Mouse (Mus musculus) neutrophil, adult 5-6 weeks (primary cell): ENCODE measurements around the gene Nln. TPM values are rescaled to one million over a fixed set of nuclear protein-coding genes. Genes with fewer than 3 reads are reported as not detected.

Experiments
- ATAC-seq: fragments of 151-379, 151-347 bp; 2 replicates; pipeline ENCODE4 v1.8.0; 2017; ENCODE audit warnings: mild to moderate bottlenecking, moderate TSS enrichment; ENCODE audit not compliant: insufficient number of reproducible peaks, poor library complexity, low FRiP score, severe bottlenecking; ENCODE audit errors: extremely low read depth
- total RNA-seq: library from RNA; stranded (forward); fragments of 200-1000 nt; gene quantifications from 2 replicates; pipeline ENCODE4 v1.2.3, GENCODE M21; 2017

The Nln gene
- total RNA-seq, 1 experiment from 2014 or later: 18.5 TPM

DNA sequence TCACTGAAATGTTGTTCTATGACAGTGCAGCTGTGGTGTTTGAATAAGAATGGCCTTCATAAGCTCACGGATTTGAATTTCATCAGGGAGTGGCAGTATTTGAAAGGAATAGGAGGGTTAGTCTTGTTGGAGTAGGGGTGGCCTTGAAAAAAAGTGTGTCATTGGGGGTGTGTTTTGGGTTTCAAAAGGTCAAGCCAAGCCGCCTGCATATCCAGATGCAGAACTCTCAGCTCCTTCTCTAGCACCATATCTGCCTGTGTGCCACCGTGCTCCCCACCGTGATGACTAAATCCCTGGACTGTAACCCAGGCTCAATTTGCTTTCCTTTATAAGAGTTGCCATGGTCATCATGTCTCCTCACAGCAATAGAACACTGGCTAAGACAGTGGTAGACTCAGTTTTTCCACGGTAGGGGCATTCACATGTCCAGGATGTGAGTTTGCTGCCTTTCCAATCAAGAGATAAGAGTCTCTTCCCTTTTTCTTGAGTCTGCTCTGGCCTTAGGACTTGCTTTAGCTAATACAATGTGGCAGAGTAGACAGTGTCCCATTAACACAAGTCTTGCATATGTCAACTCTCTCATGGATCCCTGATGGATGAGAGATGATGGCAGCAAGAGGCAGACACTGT is 7.7 kb downstream of the Nln start:
- ATAC-seq: no peak

DNA sequence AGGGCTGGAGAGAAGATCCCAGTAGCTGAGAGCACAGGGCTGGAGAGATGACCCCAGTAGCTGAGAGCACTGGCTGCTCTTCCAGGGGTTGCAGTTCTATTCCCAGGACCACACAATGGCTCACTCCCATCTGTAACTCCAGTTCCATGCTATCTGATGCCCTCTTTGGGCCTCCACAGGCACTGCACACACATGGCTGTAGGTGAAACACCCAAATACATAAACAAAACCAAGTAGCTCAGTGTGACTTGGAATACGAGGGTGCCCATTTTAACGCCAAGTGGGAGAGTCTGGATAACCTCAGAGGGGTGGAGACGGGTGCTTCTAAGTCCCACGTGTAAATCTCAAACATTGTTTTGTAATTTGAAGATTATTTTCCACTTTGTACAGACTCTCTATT is 9.0 kb downstream of the Nln start:
- no peak for ATAC-seq

DNA sequence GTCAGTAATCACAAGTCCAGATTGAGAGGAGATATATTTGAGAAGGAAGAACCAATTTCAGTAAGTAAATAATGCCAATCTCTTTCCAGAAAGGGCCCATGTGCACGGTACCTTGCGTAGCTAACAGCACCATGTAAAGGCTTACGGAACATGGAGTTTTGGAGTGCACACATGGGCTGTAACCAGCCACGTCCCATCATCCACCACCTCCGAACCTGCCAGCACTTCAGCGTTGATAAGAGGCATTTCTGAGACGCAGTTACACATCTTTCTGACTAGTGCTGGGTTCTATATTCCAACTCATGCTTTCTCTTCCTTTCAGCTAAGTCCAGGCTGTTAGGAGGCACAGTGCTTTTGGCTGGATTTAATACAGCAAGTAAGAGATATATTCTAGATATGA is 12.2 kb downstream of the Nln start:
- no peak for ATAC-seq

DNA sequence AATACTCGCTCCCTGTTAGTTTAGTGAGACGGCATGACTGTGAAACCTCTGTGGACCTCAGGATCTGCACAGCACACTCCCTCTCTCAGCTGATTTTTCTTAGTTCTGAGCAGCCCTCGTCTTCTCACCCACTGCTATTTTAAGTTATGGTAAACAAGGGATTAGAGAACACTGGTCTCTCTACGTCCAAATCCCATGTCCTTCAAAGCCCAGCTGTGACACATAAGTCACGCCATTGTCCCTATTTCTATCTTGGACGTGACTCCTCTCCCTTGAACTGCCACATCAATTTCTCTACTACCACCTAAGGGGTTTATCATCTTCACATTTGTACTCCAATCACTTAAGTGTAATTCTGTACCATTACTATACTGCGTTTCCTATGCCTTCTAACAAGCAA is 13.5 kb downstream of the Nln start:
- ATAC-seq: no peak

DNA sequence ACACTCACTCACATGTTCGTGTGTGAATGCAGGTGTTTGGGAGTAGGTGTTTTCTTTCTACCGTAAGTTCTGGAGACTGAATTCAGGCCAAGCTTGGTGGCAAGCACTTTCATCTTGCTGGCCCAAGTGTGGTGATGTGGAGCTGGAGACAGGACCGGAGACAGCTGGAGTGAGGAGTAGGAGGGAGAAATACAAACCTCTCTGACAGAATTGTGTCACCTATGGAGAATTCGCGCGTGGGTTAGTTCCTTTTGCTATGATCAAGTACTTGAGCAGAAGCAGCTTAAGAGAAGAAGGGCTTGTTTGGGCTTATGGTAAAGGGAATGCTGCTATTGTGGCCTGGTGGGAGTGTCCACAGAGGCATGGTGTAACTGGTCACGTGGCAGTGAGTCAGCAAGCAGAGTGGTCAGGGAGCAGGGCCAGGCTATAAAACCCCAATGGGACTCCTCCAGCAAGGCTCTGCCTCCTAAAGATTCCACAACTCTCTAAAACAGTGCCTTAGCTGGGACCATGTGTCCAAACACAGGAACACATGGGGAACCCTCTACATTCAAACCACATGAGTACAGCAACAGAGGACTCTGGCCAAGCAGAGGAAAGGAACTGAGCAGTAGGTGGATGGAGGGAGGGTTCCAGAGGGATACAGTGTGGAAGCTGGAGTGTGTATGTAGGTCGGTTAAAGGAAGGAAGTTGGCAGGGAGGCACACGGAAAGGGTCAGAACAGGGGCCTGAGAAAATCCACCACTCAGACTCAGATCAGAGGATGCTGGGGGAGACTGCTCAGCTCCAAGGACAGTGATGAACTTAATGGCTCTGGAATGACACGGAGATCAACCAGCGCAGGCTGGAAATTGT is 14.7 kb downstream of the Nln start:
- ATAC-seq: no peak

DNA sequence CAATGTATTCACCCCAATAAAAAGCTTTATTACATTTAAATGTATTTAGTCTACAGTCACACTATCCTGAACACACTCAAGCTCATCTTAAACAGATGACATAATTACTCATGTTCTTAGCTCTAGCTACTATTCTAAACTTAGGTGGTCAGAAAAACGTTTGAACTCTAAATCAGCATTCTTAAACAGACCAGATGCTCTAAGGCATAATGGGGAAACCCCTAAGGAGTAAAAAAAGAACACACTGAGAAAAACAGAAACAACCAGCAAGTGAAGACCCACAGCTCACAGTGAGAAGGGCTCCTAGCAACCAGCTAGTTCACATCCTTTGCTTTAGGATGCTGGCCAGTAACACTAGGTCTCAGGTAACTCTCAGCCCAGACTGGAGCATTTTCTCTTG is 17.7 kb downstream of the Nln start:
- no peak for ATAC-seq

DNA sequence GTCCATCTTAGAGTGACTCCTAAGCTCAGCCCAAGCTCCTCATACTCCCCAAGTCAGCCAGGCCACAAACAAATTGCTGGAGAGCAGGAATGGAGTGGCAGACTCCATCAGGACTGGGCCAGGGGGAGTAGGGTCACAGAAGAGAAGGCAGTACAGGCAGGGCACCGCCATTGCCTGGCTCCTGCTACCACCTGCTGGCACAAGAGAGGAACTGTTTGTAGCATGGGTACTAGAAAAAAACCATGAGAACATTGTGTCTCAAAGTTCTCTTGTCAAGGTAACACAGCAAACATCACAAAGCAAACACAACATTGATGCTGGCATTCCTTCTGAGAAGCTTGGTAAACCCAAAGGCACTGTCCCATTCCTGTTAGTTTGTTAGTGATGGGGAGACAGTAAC is 20.0 kb downstream of the Nln start:
- peak; percentile 70; the same call in 1 of the 2 replicates for ATAC-seq

DNA sequence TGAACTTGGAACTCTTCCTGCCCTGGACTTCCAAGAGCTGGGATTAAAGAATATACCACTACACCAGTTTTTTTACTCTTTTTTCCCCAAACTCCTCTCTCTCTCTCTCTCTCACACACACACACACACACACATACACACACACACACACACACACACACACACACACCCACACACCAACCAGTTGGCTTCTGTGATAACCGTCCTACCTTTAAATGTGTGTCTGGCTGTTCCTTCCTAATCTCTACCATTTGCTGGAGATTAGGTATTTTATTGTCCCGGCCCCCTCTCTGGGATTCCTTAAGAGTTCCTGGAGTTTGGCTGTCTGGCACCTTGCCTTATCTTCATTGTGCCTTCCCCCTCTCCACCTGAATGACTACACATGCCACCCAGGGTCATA is 24.8 kb downstream of the Nln start:
- no peak for ATAC-seq

DNA sequence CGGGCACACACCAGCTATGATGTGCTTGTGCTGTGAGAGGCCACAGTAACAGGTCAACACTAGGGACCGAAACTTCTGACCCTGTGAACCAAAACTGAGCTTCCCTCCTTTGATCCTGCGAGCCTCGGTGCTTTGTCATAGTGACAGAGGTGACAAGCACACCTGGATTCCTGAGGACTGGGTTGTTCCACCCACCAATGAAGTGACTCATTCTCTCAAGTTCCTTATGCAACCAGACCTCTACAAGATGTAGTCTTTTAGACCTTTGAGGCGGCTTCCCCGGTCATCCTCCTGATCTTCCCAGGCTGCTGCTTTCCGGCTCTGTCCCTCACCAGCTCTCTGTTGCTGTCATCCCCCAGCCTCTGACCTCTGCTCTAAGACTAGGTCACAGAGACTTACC is 26.9 kb downstream of the Nln start:
- no peak for ATAC-seq

DNA sequence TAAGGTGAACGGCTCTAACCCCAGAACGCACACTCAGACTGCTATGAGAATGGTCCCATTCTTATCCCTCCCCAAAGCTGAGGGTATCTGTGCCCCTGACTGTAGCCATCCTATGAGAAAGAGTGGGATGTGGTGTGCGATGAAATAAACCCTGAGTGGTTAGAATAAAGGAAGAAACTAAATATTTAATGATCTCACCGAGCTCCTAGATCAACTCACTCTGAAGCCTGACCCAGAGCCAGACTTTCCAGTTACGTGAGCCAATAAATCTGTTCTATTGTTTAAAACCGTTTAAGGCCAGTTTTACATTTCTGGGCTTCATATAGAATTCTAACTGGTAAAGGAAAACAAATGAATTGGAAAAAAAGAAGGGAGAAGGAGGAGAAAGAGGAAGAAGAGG is 32.4 kb downstream of the Nln start:
- no peak for ATAC-seq

DNA sequence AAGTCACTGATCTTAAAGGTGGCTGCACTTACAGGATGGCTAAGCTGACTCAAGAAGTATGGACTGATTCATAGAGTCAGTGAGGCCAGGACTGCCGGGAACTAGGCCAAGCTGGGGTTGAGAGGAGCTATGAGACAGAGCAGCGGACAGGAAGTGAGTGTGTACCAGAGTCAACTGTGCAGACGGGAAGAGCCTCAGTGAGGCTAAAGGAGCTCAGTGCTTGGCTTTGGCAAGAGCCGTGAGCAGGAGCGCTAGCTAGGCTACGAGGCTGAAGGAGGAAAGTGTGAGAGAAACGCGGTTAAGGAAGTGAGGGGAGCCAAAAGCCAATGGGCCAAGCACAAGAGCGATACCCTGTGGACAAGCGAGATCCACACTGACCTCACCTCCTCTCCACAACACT is 34.7 kb downstream of the Nln start:
- no peak for ATAC-seq

DNA sequence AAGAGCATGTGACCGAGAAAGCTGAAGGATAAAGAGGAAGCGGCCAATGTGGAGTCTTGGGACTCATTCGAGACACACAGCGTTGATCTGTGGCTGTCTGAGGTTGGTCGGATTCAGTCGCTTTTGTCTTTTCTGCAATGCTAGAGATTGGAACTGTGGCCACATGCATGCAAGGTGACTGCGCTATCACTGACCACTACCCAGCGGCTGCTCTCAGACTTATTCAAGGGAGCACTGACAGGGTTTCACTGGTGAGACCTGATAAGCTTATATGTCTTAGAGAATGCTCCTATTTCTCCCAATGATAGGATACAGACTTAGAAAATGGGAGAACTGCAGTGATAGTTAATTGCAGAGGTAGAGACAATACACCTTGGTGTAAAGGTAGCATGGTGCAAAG is 35.2 kb downstream of the Nln start:
- no peak for ATAC-seq

DNA sequence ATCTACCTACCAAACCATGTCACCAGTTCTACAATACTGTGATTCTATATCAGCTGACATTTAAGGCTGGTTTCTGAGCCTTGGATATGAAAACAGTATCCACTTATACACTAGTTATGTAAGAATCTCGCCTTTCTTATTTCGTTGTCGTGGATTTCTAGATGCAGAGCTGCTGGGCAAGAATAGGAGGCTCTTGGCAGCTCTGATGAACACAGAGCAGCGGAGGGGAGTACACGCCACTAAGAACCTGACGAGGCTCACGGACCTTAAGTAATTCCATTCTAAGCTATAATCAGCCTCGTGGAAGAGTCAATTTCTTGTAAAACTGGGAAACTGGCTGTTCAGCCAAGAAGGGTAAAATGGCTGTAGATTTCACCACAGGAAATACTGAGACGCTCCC is 37.1 kb downstream of the Nln start:
- no peak for ATAC-seq

DNA sequence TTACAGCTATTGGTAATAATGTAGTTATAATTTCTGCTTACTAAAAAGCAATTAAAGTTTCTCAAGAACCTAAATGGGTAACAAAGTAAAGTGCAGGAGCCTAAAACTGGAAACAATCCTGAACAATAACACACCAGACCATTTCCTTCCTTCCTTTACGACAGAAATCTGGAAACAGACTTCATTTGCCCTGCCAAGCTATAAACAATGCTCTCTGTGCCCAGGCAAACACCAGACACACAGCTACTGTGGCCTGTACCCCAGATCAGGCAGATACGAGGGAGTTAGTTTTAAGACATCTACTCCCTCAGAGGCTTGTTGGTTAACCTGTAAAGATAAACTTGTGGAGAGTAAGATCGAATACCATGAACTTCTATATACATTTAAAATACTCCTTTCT is 38.7 kb downstream of the Nln start:
- no peak for ATAC-seq

DNA sequence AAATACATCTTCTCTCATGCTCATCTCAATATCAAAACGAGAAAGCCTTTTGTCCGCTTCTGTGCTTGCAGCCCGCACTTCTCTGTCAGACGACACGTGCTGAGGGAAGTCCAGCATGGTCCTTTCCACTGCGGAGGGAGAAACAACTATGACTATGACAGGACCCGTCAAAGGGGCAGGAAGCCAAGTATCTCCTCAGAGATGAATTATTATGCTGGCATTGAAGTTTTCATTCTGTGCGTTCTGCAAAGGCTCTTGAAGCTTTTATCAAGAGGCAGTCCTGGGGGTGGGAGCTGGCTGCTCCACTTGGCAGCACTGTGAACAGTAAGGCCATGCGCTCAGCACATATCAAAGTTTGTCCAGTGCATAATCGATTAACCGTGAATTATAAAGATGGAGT is 40.2 kb downstream of the Nln start:
- no peak for ATAC-seq

DNA sequence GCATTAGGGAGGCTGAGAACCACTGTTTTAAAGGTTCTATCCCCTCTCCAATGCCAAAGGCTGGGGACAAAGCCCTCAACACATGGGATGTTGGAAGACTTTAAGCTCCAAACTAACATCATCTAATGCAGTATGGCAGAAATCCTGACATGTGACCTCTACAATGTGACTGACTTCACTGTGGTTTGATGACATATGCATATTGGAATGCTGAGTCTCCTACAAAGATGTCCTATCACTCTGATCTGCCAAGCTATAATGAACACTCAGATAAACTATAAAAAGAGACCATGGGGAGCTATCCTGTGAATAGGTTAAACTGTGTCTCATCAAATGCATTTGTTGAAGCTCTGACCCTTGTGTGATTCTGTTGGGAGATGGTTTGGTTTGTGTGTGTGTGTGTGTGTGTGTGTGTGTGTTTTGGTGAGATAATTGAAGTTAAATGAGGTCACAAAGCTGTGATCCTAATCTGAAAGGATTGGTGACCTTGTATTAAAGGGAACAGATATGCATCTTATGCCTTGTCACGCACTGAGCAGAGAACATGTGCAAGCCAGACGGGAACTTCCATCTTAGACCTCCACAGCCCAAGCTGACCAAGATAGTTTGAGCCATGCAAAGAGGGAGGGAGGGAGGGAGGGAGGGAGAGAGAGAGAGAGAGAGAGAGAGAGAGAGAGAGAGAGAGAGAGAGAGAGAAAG is 43.6 kb downstream of the Nln start:
- no peak for ATAC-seq

DNA sequence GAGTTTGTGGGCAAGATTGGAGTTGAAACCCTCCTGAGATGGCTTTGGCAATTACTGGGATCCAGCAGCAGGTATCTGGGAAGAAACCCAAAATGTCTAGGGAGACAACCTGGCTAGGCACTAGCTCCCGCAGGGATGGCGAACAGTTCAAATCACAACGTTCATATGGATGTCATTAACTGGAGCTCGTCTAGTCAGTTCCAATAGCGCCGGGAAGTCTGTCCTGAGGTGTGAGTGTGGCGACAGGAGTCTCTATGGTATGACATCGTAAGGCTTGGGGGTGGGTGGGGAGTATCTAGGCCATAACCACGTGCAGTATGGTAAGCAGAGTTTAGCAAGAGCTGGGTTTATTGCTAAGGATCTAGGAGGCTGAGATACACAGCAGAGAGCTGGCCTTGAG is 46.4 kb downstream of the Nln start:
- no peak for ATAC-seq

DNA sequence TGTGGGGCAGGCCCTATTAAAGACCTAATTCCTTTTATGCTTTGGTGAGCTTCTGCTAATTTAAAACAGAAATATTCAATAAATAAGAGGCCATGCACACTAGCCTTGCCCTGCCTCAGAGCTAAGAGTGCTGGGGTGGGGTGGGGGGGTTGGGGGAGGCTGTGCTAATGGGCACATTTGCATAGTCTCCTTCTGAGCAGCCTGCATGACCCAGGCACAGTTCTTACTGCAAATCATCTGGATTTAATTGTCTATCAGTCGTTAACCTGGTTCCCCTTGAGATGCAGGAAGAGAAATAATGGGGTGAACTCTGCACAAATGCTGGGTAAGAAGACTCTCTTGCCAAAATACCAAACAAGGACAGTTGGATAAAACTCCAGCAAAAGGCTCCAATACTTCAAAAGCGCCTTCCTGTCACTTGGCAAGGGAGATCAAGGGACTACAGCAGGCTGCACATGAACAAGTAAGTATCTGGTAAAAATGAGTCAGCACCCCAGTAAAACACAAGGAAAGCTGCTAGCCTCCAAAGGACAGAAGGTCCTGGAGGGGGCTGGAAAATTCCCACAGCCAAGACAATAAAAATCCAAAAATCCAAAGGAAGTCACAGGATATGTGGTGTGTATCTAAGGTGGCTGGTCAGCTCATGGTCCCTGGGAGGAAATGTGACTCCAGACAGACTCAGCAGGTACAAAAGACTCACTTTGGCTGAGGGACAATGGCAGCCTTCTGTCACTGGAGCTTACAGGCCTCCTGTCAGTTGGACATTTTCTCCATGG is 47.3 kb downstream of the Nln start:
- no peak for ATAC-seq

DNA sequence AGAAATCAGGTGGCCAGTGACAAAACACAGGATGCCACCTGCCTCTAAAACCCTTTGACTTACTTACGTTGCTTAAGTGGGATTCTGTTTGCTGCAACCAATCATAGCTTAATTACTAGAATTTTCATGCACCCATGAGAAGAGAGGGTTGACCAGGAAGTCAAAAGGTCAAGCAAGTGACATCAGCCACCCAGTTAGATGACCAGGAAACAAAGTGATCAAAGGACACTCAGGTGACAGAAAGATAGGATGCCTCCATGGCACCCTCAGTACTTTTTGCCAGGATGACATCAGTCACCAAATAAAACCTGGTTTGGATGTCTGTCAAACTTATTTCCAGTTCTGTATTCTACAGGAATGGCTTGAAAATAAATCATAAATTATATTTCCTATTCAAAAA is 49.2 kb downstream of the Nln start:
- ATAC-seq: no peak
